Mouse (Mus musculus): ENCODE measurements at regions not wholly inside any gene's neighbourhood (a gene's known extent, or its start where the extent isn't known, plus 50 kb on each side); places are given as distances from the start of the nearest gene placed in this dataset.

GRCm38 (mm10) chr3:66546576-66546975 lies 249.9 kb upstream of the Veph1 start:
- DNase-seq (ENCODE audit: low spot score), result no peak
- Histone ChIP-seq H3K4me3 (no peak overlapping the region), H3K4me1 (no peaks in the 10 kb centered on the region), H3K27ac (replicated peaks) (no peak overlapping the region), H3K9me3 (no peaks in the 10 kb centered on the region), H3K27me3 (replicated peaks; ENCODE audit: low read depth, poor library complexity, severe bottlenecking) (no peaks in the 10 kb centered on the region), H3K36me3 (replicated peaks) (no peaks in the 10 kb centered on the region)
- WGBS, result 88% methylated on average over 4 of the region's 4 CpGs

GRCm38 (mm10) chr3:66544139-66544933 lies 247.7 kb upstream of the Veph1 start:
- WGBS, result 86% methylated on average over 5 of the region's 5 CpGs
- no peaks in the 10 kb centered on the region for H3K27me3 ChIP-seq (replicated peaks; ENCODE audit: low read depth, poor library complexity, severe bottlenecking)
- H3K4me3 ChIP-seq, result no peak overlapping the region
- H3K4me1 ChIP-seq, result no peaks in the 10 kb centered on the region
- no peaks in the 10 kb centered on the region for H3K36me3 ChIP-seq (replicated peaks)
- H3K27ac ChIP-seq (replicated peaks), result no peak overlapping the region
- H3K9me3 ChIP-seq, result no peaks in the 10 kb centered on the region
- DNase-seq (ENCODE audit: low spot score), result no peak

GRCm38 (mm10) chr3:66542865-66543264 lies 246.2 kb upstream of the Veph1 start:
- Histone ChIP-seq H3K36me3 (replicated peaks) (no peaks in the 10 kb centered on the region), H3K4me3 (no peak overlapping the region), H3K27me3 (replicated peaks; ENCODE audit: low read depth, poor library complexity, severe bottlenecking) (no peaks in the 10 kb centered on the region), H3K4me1 (no peaks in the 10 kb centered on the region), H3K27ac (replicated peaks) (no peak overlapping the region), H3K9me3 (no peaks in the 10 kb centered on the region)
- DNase-seq (ENCODE audit: low spot score), result no peak
- WGBS, result 73% methylated on average over 3 of the region's 3 CpGs

- H3K4me3 ChIP-seq, result no peak overlapping the region
- no peak overlapping the region for H3K27ac ChIP-seq (replicated peaks)
- no peaks in the 10 kb centered on the region for H3K9me3 ChIP-seq
- WGBS, result 85% methylated on average over 7 of the region's 7 CpGs
- no peaks in the 10 kb centered on the region for H3K36me3 ChIP-seq (replicated peaks)
- H3K4me1 ChIP-seq, result peaks cover 10% of the 10 kb centered on the region
- no peak for DNase-seq (ENCODE audit: low spot score)
- H3K27me3 ChIP-seq (replicated peaks; ENCODE audit: low read depth, poor library complexity, severe bottlenecking), result no peaks in the 10 kb centered on the region
Measured at GRCm38 (mm10) chr3:66537913-66538312, 241.3 kb upstream of the Veph1 start.

- Histone ChIP-seq H3K27ac (replicated peaks) (no peak overlapping the region), H3K9me3 (no peaks in the 10 kb centered on the region), H3K27me3 (replicated peaks; ENCODE audit: low read depth, poor library complexity, severe bottlenecking) (no peaks in the 10 kb centered on the region), H3K36me3 (replicated peaks) (no peaks in the 10 kb centered on the region), H3K4me1 (peaks cover 10% of the 10 kb centered on the region), H3K4me3 (no peak overlapping the region)
- DNase-seq (ENCODE audit: low spot score), result no peak
- WGBS, result 60% methylated on average over 3 of the region's 3 CpGs
Measured at GRCm38 (mm10) chr3:66537106-66537893, 240.7 kb upstream of the Veph1 start.

- 90% methylated on average over 11 of the region's 11 CpGs for WGBS
- Histone ChIP-seq H3K27me3 (replicated peaks; ENCODE audit: low read depth, poor library complexity, severe bottlenecking) (no peaks in the 10 kb centered on the region), H3K4me3 (no peak overlapping the region), H3K4me1 (peaks cover 10% of the 10 kb centered on the region), H3K36me3 (replicated peaks) (no peaks in the 10 kb centered on the region), H3K27ac (replicated peaks) (no peak overlapping the region), H3K9me3 (no peaks in the 10 kb centered on the region)
- no peak for DNase-seq (ENCODE audit: low spot score)
Measured at GRCm38 (mm10) chr3:66536673-66537072, 240.0 kb upstream of the Veph1 start.

- Histone ChIP-seq H3K4me3 (no peak overlapping the region), H3K4me1 (peaks cover 10% of the 10 kb centered on the region), H3K9me3 (no peaks in the 10 kb centered on the region), H3K36me3 (replicated peaks) (no peaks in the 10 kb centered on the region), H3K27ac (replicated peaks) (no peak overlapping the region), H3K27me3 (replicated peaks; ENCODE audit: low read depth, poor library complexity, severe bottlenecking) (no peaks in the 10 kb centered on the region)
- 80% methylated on average over 8 of the region's 8 CpGs for WGBS
- no peak for DNase-seq (ENCODE audit: low spot score)
Measured at GRCm38 (mm10) chr3:66535786-66536529, 239.3 kb upstream of the Veph1 start.

GRCm38 (mm10) chr3:66519925-66520324 lies 223.3 kb upstream of the Veph1 start:
- H3K4me3 ChIP-seq, result no peak overlapping the region
- no peaks in the 10 kb centered on the region for H3K27me3 ChIP-seq (replicated peaks; ENCODE audit: low read depth, poor library complexity, severe bottlenecking)
- 94% methylated on average over 1 of the region's 1 CpGs for WGBS
- no peak for DNase-seq (ENCODE audit: low spot score)
- H3K4me1 ChIP-seq, result peaks cover 7% of the 10 kb centered on the region; the same call in 1 of the 2 replicates
- H3K36me3 ChIP-seq (replicated peaks), result no peaks in the 10 kb centered on the region
- H3K27ac ChIP-seq (replicated peaks), result no peak overlapping the region
- H3K9me3 ChIP-seq, result peaks cover under 1% of the 10 kb centered on the region; the same call in 1 of the 2 replicates

- no peak for DNase-seq (ENCODE audit: low spot score)
- Histone ChIP-seq H3K4me3 (no peak overlapping the region), H3K4me1 (peaks cover 4% of the 10 kb centered on the region; the same call in 1 of the 2 replicates), H3K27ac (replicated peaks) (no peak overlapping the region), H3K36me3 (replicated peaks) (no peaks in the 10 kb centered on the region), H3K9me3 (no peaks in the 10 kb centered on the region), H3K27me3 (replicated peaks; ENCODE audit: low read depth, poor library complexity, severe bottlenecking) (no peaks in the 10 kb centered on the region)
- WGBS, result 55% methylated on average over 2 of the region's 2 CpGs
Measured at GRCm38 (mm10) chr3:66518289-66518688, 221.7 kb upstream of the Veph1 start.

- no peaks in the 10 kb centered on the region for H3K4me1 ChIP-seq
- no peaks in the 10 kb centered on the region for H3K9me3 ChIP-seq
- no peak overlapping the region for H3K27ac ChIP-seq (replicated peaks)
- H3K4me3 ChIP-seq, result no peak overlapping the region
- 0 out of 2 replicates have a peak, but pooled peaks cover 7% of the 10 kb centered on the region for H3K27me3 ChIP-seq (replicated peaks; ENCODE audit: low read depth, poor library complexity, severe bottlenecking)
- no peak for DNase-seq (ENCODE audit: low spot score)
- H3K36me3 ChIP-seq (replicated peaks), result no peaks in the 10 kb centered on the region
- WGBS, result 72% methylated on average over 6 of the region's 6 CpGs
Measured at GRCm38 (mm10) chr3:66515773-66516406, 219.3 kb upstream of the Veph1 start.

GRCm38 (mm10) chr3:66514587-66514986 lies 217.9 kb upstream of the Veph1 start:
- Histone ChIP-seq H3K9me3 (no peaks in the 10 kb centered on the region), H3K4me3 (no peak overlapping the region), H3K27ac (replicated peaks) (no peak overlapping the region), H3K4me1 (no peaks in the 10 kb centered on the region), H3K36me3 (replicated peaks) (no peaks in the 10 kb centered on the region), H3K27me3 (replicated peaks; ENCODE audit: low read depth, poor library complexity, severe bottlenecking) (0 out of 2 replicates have a peak, but pooled peaks cover 12% of the 10 kb centered on the region)
- WGBS, result 86% methylated on average over 8 of the region's 8 CpGs
- DNase-seq (ENCODE audit: low spot score), result no peak

GRCm38 (mm10) chr3:66512408-66512807 lies 215.8 kb upstream of the Veph1 start:
- peaks cover under 1% of the 10 kb centered on the region; the same call in 1 of the 2 replicates for H3K4me1 ChIP-seq
- no peak overlapping the region for H3K4me3 ChIP-seq
- H3K27me3 ChIP-seq (replicated peaks; ENCODE audit: low read depth, poor library complexity, severe bottlenecking), result 0 out of 2 replicates have a peak, but pooled peaks cover 20% of the 10 kb centered on the region
- no peak for DNase-seq (ENCODE audit: low spot score)
- 96% methylated on average over 1 of the region's 1 CpGs for WGBS
- no peaks in the 10 kb centered on the region for H3K36me3 ChIP-seq (replicated peaks)
- H3K27ac ChIP-seq (replicated peaks), result no peak overlapping the region
- no peaks in the 10 kb centered on the region for H3K9me3 ChIP-seq
